Comparison of ENCODE assay signal across 8 mouse cellular contexts in genomic region chr12:112644855-112645506, GRCm38 (mm10). TPM values are rescaled to one million over a fixed set of nuclear protein-coding genes. Genes with fewer than 3 reads are reported as not detected.
DNase-seq lines count a peak whose midpoint lies in the region; ATAC-seq and TF ChIP-seq lines count a peak whose summit lies in the region.

No protein-coding gene starts in this region.

- ATAC-seq in hindbrain, postnatal 0 days, result no peak
- peak; percentile 38 for ATAC-seq in liver, postnatal 0 days

- no peak for TF ChIP-seq EP300 in heart, adult 2 months (IDR thresholded peaks at IDR 0.05; ENCODE audit: insufficient read depth, low read depth, low read length)
- no peak for TF ChIP-seq EP300 in liver, postnatal 0 days (IDR thresholded peaks at IDR 0.05; ENCODE audit: low read depth)

- TF ChIP-seq CTCF in heart, adult 2 months (IDR thresholded peaks at IDR 0.05), result no peak
- no peak for TF ChIP-seq CTCF in E14TG2a.4 (conservative IDR thresholded peaks at IDR 0.05; ENCODE audit: low read length)
- no peak for TF ChIP-seq CTCF in hindbrain, postnatal 0 days (IDR thresholded peaks at IDR 0.05; ENCODE audit: low read depth)
- no peak for TF ChIP-seq CTCF in liver, postnatal 0 days (IDR thresholded peaks at IDR 0.05; ENCODE audit: low read depth)

- intact Hi-C loops in heart, adult 2 months (cut with DNase I), result no loop called here

- H3K4me1 ChIP-seq in heart, adult 2 months (ENCODE audit: control insufficient read depth, insufficient read depth, low read length), result peaks cover 2% of the 10 kb centered on the region
- H3K4me1 ChIP-seq in E14TG2a.4 (replicated peaks; ENCODE audit: low read depth, low read length), result peaks cover 50% of the 10 kb centered on the region
- H3K4me1 ChIP-seq in embryonic facial prominence, embryonic 10.5 days, result peaks cover 21% of the 10 kb centered on the region
- H3K4me1 ChIP-seq in hindbrain, postnatal 0 days (ENCODE audit: insufficient read depth, low read length), result peaks cover 8% of the 10 kb centered on the region; the same call in 1 of the 2 replicates
- peaks cover 21% of the 10 kb centered on the region for H3K4me1 ChIP-seq in liver, postnatal 0 days (ENCODE audit: insufficient read depth)

- peak overlapping the region; percentile 79 for H3K27ac ChIP-seq in heart, adult 2 months
- H3K27ac ChIP-seq in embryonic facial prominence, embryonic 10.5 days (replicated peaks), result peak overlapping the region; percentile 91
- H3K27ac ChIP-seq in hindbrain, postnatal 0 days, result peak overlapping the region; percentile 85
- peak overlapping the region; percentile 58 for H3K27ac ChIP-seq in liver, postnatal 0 days (ENCODE audit: low read depth)

- no peaks in the 10 kb centered on the region for H3K79me2 ChIP-seq in heart, adult 2 months (replicated peaks; ENCODE audit: control insufficient read depth, insufficient read depth, low read length)

- peak overlapping the region; percentile 71 for H3K4me3 ChIP-seq in heart, adult 2 months
- H3K4me3 ChIP-seq in E14TG2a.4 (replicated peaks; ENCODE audit: low read length), result peak overlapping the region; percentile 97
- H3K4me3 ChIP-seq in embryonic facial prominence, embryonic 10.5 days, result peak overlapping the region; percentile 90
- H3K4me3 ChIP-seq in hindbrain, postnatal 0 days (ENCODE audit: low read length), result peak overlapping the region; percentile 67
- peak overlapping the region; percentile 68 for H3K4me3 ChIP-seq in liver, postnatal 0 days (ENCODE audit: low read depth, low read length)

- no peaks in the 10 kb centered on the region for H3K36me3 ChIP-seq in heart, adult 2 months (ENCODE audit: control insufficient read depth, insufficient read depth, low read length)
- peaks cover 40% of the 10 kb centered on the region for H3K36me3 ChIP-seq in E14TG2a.4 (ENCODE audit: insufficient read depth, low read length)
- peaks cover 33% of the 10 kb centered on the region for H3K36me3 ChIP-seq in embryonic facial prominence, embryonic 10.5 days (replicated peaks)
- peaks cover 9% of the 10 kb centered on the region; the same call in 1 of the 2 replicates for H3K36me3 ChIP-seq in hindbrain, postnatal 0 days (ENCODE audit: insufficient read depth, low read length)
- H3K36me3 ChIP-seq in liver, postnatal 0 days (replicated peaks; ENCODE audit: insufficient read depth, low read length), result peaks cover 20% of the 10 kb centered on the region

- no peak for DNase-seq in heart, adult 2 months
- no peak for DNase-seq in heart, adult 11 months
- DNase-seq in embryonic facial prominence, embryonic 10.5 days (ENCODE audit: low spot score), result no peak
- DNase-seq in hindbrain, postnatal 0 days (ENCODE audit: low spot score), result no peak
- no peak for DNase-seq in liver, postnatal 0 days
- peak; percentile 62 for DNase-seq in right cerebral cortex, postnatal 4 days
- no peak for DNase-seq in adrenal gland, adult 2 months

- peak overlapping the region; percentile 75 for H3K9ac ChIP-seq in heart, adult 2 months (ENCODE audit: low read depth, low read length)
- H3K9ac ChIP-seq in hindbrain, postnatal 0 days (replicated peaks; ENCODE audit: low read length), result peak overlapping the region; percentile 68
- peak overlapping the region; percentile 73 for H3K9ac ChIP-seq in liver, postnatal 0 days (replicated peaks)

- peak overlapping the region; percentile 91 for H3K4me2 ChIP-seq in hindbrain, postnatal 0 days (ENCODE audit: low read depth, low read length)
- peak overlapping the region; percentile 94 for H3K4me2 ChIP-seq in liver, postnatal 0 days (ENCODE audit: low read depth, low read length)

- WGBS in heart, adult 2 months, result under 1% methylated on average over 75 of the region's 75 CpGs
- under 1% methylated on average over 75 of the region's 75 CpGs for WGBS in embryonic facial prominence, embryonic 10.5 days
- under 1% methylated on average over 75 of the region's 75 CpGs for WGBS in hindbrain, postnatal 0 days
- under 1% methylated on average over 75 of the region's 75 CpGs for WGBS in liver, postnatal 0 days (ENCODE audit: insufficient replicate concordance)

- no peaks in the 10 kb centered on the region for H3K9me3 ChIP-seq in E14TG2a.4 (ENCODE audit: low read length)
- no peaks in the 10 kb centered on the region for H3K9me3 ChIP-seq in embryonic facial prominence, embryonic 10.5 days
- no peaks in the 10 kb centered on the region for H3K9me3 ChIP-seq in hindbrain, postnatal 0 days (ENCODE audit: low read length)
- no peaks in the 10 kb centered on the region for H3K9me3 ChIP-seq in liver, postnatal 0 days (ENCODE audit: low read length)

- no peaks in the 10 kb centered on the region for H3K27me3 ChIP-seq in heart, adult 2 months (ENCODE audit: control insufficient read depth, insufficient read depth, low read length)
- peaks cover 3% of the 10 kb centered on the region; the same call in 1 of the 2 replicates for H3K27me3 ChIP-seq in E14TG2a.4 (ENCODE audit: insufficient read depth, low read length)
- H3K27me3 ChIP-seq in embryonic facial prominence, embryonic 10.5 days (replicated peaks; ENCODE audit: low read depth, poor library complexity, severe bottlenecking), result no peaks in the 10 kb centered on the region
- H3K27me3 ChIP-seq in hindbrain, postnatal 0 days (ENCODE audit: insufficient read depth, low read length), result no peaks in the 10 kb centered on the region
- no peaks in the 10 kb centered on the region for H3K27me3 ChIP-seq in liver, postnatal 0 days (ENCODE audit: insufficient read depth, low read length)

- peak; percentile 79 for TF ChIP-seq POLR2A in heart, adult 2 months (IDR thresholded peaks at IDR 0.05; ENCODE audit: insufficient read depth, low read depth, low read length)

RNA-seq across cellular contexts. Expression of gene Siva1, which starts 0.5 kb away (rescaled TPM):
- total RNA-seq in heart, adult 2 months (2021), result 10 to 100 TPM; 32.0 to 38.7 TPM
- polyA plus RNA-seq in heart, adult 2 months (2012; rRNA removed), result 38.4 and 39.4 TPM in 2 replicates
- 332 TPM in 2 replicates for polyA plus RNA-seq in embryonic facial prominence, embryonic 10.5 days (2016; fragmentation: Nextera tagmentation; extraction: Ambion mirVana)
- 24.1 and 34.8 TPM in 2 replicates for total RNA-seq in hindbrain, postnatal 0 days (2014; rRNA removed)
- polyA plus RNA-seq in hindbrain, postnatal 0 days (2015; fragmentation: Nextera tagmentation; extraction: Ambion mirVana), result 59.3 and 62.2 TPM in 2 replicates
- polyA plus RNA-seq in liver, postnatal 0 days (2015; fragmentation: Nextera tagmentation; extraction: Ambion mirVana), result 55.6 and 62.2 TPM in 2 replicates
- total RNA-seq in adrenal gland, adult 2 months (2021), result 10 to 100 TPM; 23.6 to 53.6 TPM
- polyA plus RNA-seq in adrenal gland, adult 2 months (2012; rRNA removed), result 49.1 and 67.3 TPM in 2 replicates

RNA-seq across cellular contexts. Expression of gene Adssl1, which starts 25.1 kb away (rescaled TPM):
- total RNA-seq in heart, adult 2 months (2021), result 100 to 1,000 TPM; 150 to 173 TPM
- 85.2 and 98.2 TPM in 2 replicates for polyA plus RNA-seq in heart, adult 2 months (2012; rRNA removed)
- 4.0 and 4.3 TPM in 2 replicates for polyA plus RNA-seq in embryonic facial prominence, embryonic 10.5 days (2016; fragmentation: Nextera tagmentation; extraction: Ambion mirVana)
- 2.6 and 7.5 TPM in 2 replicates for total RNA-seq in hindbrain, postnatal 0 days (2014; rRNA removed)
- 8.4 and 9.2 TPM in 2 replicates for polyA plus RNA-seq in hindbrain, postnatal 0 days (2015; fragmentation: Nextera tagmentation; extraction: Ambion mirVana)
- polyA plus RNA-seq in liver, postnatal 0 days (2015; fragmentation: Nextera tagmentation; extraction: Ambion mirVana), result 22.8 and 24.4 TPM in 2 replicates
- 10 to 100 TPM; 10.7 to 39.1 TPM for total RNA-seq in adrenal gland, adult 2 months (2021)
- polyA plus RNA-seq in adrenal gland, adult 2 months (2012; rRNA removed), result 10.6 and 11.0 TPM in 2 replicates

RNA-seq across cellular contexts. Expression of gene Akt1, which starts 29.7 kb away (rescaled TPM):
- total RNA-seq in heart, adult 2 months (2021), result 100 to 1,000 TPM; 189 to 207 TPM
- polyA plus RNA-seq in heart, adult 2 months (2012; rRNA removed), result 148 and 149 TPM in 2 replicates
- 47.0 and 53.4 TPM in 2 replicates for polyA plus RNA-seq in embryonic facial prominence, embryonic 10.5 days (2016; fragmentation: Nextera tagmentation; extraction: Ambion mirVana)
- 179 and 197 TPM in 2 replicates for total RNA-seq in hindbrain, postnatal 0 days (2014; rRNA removed)
- polyA plus RNA-seq in hindbrain, postnatal 0 days (2015; fragmentation: Nextera tagmentation; extraction: Ambion mirVana), result 90.8 and 97.4 TPM in 2 replicates
- polyA plus RNA-seq in liver, postnatal 0 days (2015; fragmentation: Nextera tagmentation; extraction: Ambion mirVana), result 26.7 and 29.3 TPM in 2 replicates
- 100 to 1,000 TPM; 267 to 369 TPM for total RNA-seq in adrenal gland, adult 2 months (2021)
- 291 and 463 TPM in 2 replicates for polyA plus RNA-seq in adrenal gland, adult 2 months (2012; rRNA removed)

RNA-seq across cellular contexts. Expression of gene Zbtb42, which starts 33.6 kb away (rescaled TPM):
- 1 to 10 TPM; 4.4 to 5.9 TPM for total RNA-seq in heart, adult 2 months (2021)
- 9.5 and 13.6 TPM in 2 replicates for polyA plus RNA-seq in heart, adult 2 months (2012; rRNA removed)
- polyA plus RNA-seq in embryonic facial prominence, embryonic 10.5 days (2016; fragmentation: Nextera tagmentation; extraction: Ambion mirVana), result 4.3 and 4.5 TPM in 2 replicates
- 3.3 and 12.1 TPM in 2 replicates for total RNA-seq in hindbrain, postnatal 0 days (2014; rRNA removed)
- 2.2 and 3.7 TPM in 2 replicates for polyA plus RNA-seq in hindbrain, postnatal 0 days (2015; fragmentation: Nextera tagmentation; extraction: Ambion mirVana)
- 1.3 and 1.6 TPM in 2 replicates for polyA plus RNA-seq in liver, postnatal 0 days (2015; fragmentation: Nextera tagmentation; extraction: Ambion mirVana)
- 10 to 100 TPM in 1 of 2 experiments, 1 to 10 TPM in 1; 5.5 to 15.8 TPM for total RNA-seq in adrenal gland, adult 2 months (2021)
- polyA plus RNA-seq in adrenal gland, adult 2 months (2012; rRNA removed), result 25.5 and 32.6 TPM in 2 replicates

RNA-seq across cellular contexts. Expression of gene Inf2, which starts 56.4 kb away (rescaled TPM):
- total RNA-seq in heart, adult 2 months (2021), result 10 to 100 TPM; 15.0 to 17.3 TPM
- 11.7 and 12.7 TPM in 2 replicates for polyA plus RNA-seq in heart, adult 2 months (2012; rRNA removed)
- 1.5 and 1.7 TPM in 2 replicates for polyA plus RNA-seq in embryonic facial prominence, embryonic 10.5 days (2016; fragmentation: Nextera tagmentation; extraction: Ambion mirVana)
- 5.9 and 6.3 TPM in 2 replicates for total RNA-seq in hindbrain, postnatal 0 days (2014; rRNA removed)
- 0.96 and 1.4 TPM in 2 replicates for polyA plus RNA-seq in hindbrain, postnatal 0 days (2015; fragmentation: Nextera tagmentation; extraction: Ambion mirVana)
- 1.8 and 1.9 TPM in 2 replicates for polyA plus RNA-seq in liver, postnatal 0 days (2015; fragmentation: Nextera tagmentation; extraction: Ambion mirVana)
- total RNA-seq in adrenal gland, adult 2 months (2021), result 10 to 100 TPM; 20.7 to 40.6 TPM
- polyA plus RNA-seq in adrenal gland, adult 2 months (2012; rRNA removed), result 45.0 and 47.9 TPM in 2 replicates
